Mouse (Mus musculus): ENCODE measurements at regions not wholly inside any gene's neighbourhood (a gene's known extent, or its start where the extent isn't known, plus 50 kb on each side); places are given as distances from the start of the nearest gene placed in this dataset.
A peak's percentile ranks its signal among the peaks of the same experiment; 100 is the strongest.

GRCm38 (mm10) chr9:47054595-47054994, 56.1 kb downstream of the Gm4791 start:
- DNase-seq (ENCODE audit: low spot score in 2 of 2) = peak; percentile 16 to 42

DNA sequence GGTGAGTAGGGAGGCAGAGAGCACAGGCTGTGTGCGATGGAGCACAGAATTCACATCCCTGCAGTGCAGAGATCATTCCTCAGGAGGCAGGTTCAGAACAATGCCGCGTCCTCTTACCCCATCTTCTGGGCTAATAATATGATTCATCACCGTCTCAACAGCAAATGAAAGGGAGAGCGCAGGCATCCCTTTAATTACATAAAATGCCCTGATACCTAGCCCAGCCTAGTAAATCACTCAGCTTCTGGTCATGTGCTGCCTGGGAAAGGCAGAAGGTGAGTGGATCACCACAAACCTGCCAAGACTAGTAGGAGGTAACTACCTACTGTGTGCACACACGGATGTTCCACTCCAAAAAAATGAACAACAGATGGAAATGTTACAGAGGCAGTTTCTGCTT, 57.0 kb downstream of the Gm4791 start:
- peak in 1 of 2 experiments; percentile 28 for DNase-seq (ENCODE audit: low spot score in 2 of 2)

DNA sequence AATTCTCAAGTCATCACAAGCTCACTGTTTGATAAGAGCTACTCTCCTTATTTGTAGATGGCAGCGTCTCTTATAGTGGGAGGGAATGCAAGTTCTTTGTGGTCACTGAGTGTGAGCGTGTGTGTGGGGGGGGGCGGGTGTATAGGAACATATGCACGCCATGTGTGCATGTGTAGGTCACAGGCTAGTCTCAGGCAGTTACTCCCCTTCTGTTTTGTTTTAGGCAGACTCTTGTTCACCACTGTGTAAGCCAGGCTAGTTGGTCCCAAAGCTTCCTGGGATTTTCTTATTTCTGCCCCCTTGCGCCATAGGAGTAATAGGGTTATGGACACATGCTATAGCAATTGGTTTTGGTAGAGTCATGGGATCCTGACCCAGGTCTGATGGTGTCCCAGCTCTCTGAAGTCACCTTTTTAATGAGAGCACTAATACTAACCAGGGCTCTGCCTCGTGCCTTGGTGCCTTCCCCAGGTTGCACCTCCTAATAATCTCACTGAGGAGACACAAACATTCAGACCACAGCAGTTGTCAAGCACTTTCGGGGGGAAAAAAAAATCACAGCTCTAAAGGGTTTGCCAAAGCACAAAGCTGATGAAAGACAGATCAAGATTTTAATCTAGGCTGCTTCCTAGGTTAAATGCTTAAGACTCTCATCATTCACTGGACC, 60.9 kb downstream of the Gm4791 start:
- DNase-seq (ENCODE audit: low spot score in 2 of 2) = no peak

DNA sequence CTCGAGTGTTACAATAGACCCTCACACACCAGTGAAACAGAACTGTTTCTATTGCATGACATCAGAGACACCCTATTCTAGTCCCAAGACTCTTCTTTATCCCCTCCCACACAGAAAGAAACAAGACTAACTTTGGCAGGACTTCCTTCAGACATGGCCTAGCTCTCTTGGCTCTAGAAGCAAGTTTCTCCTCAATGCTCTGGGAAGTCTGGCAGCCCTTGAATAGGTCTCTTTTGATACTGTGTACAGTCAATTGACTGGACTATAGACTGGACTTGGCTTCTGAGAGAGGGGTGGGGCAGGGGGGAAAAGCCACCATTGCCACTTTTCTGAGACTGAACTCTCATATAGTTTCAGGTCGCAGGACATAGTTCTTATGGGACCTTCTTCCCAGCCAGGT, 62.2 kb downstream of the Gm4791 start:
- no peak for DNase-seq (ENCODE audit: low spot score in 2 of 2)

- no peak for DNase-seq (ENCODE audit: low spot score in 2 of 2)
These were observed 64.0 kb downstream of the Gm4791 start for GRCm38 (mm10) chr9:47062516-47062915.

GRCm38 (mm10) chr9:47063751-47064150, 65.2 kb downstream of the Gm4791 start:
- DNase-seq (ENCODE audit: low spot score in 2 of 2) = no peak

DNA sequence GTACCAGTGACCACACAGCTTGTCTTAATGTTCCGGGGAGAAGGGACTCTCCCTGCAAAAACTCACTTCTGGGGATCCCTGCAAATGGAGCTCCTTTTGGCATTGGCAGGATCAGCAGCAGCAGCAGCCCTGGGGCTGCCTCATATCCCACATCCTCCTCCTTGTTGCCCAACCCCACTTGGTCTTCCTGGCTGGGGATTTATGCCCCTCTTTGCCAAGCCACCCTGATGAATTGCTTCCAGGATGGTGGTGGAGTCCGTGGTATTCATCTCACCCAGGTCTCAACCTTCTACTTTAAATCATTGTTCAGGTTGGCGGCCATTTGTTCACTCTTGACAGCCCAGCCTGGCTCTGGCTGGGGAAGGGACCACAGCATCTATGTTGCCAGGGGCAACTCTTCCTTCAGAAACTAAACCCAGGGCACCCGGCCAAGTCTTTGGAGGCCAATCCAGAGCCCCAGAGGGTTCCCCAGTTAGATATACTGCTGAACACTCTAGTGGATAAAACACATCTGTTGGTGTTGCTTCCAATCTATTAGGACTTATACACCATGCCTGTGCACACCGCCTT, 66.0 kb downstream of the Gm4791 start:
- DNase-seq (ENCODE audit: low spot score in 2 of 2) = no peak

- no peak for DNase-seq (ENCODE audit: low spot score in 2 of 2)
These were observed 70.9 kb downstream of the Gm4791 start for GRCm38 (mm10) chr9:47069436-47069835.

- no peak for DNase-seq (ENCODE audit: low spot score in 2 of 2)
These were observed 72.4 kb downstream of the Gm4791 start for GRCm38 (mm10) chr9:47070958-47071357.

DNA sequence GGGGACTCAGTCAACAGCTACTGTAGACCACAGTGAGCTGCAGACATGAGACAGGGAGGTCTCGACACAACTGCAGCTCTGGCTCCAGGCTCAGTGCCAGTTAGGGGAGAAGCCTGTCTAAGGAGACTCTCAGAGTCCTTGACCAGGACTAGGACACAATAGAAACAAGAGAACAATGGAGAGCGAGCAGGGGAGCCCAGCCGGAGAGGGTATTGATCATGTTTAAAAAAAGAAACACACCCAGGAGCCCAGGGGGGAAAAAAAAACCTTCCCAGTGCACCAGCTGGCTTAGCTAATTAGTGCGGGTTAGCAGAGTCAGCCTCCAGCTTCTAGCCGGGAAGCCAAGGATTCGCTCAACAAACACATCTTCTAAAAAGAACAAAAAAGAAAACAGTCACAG, 78.4 kb downstream of the Gm4791 start:
- DNase-seq (ENCODE audit: low spot score in 2 of 2) = peak; percentile 15 to 38

GRCm38 (mm10) chr9:47077416-47077815, 78.9 kb downstream of the Gm4791 start:
- DNase-seq (ENCODE audit: low spot score in 2 of 2) = no peak

DNA sequence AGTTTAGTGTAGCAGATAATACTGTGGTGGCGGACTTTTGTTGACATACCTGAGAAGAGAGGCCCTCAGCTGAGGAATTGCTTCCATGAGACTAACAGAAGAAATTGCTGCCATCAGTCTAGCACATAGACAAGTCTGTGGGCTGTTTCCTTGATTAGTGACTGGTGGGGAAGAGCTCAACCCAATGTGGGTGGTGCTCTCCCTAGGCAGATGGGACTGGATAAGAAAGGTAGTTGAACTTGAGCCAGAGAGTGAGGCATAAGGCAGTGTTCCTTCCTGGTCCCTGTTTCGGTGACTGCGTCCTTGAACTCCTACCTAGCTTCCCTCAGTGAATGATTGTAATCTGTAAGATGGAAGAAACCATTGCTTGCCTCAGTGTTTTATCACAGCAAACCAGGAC, 79.4 kb downstream of the Gm4791 start:
- no peak for DNase-seq (ENCODE audit: low spot score in 2 of 2)

DNA sequence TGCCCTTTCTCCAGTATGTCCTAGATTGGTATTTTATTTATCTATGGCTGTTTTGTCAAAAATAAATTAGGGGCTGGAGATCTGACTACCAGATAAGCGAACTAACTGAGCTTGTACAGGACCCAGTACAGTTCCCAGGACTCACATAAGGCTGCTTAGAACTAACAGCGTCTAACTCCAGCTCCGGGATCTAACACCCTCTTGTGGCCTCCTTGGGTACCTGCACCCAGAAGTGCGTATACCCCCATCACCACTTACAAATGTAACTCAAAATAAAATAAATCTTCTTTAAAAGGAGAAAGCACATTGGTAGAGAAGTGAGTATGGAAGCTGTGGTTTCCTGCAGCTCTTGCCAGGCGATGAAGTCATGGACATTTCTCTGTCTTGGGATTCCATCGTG, 82.9 kb downstream of the Gm4791 start:
- DNase-seq (ENCODE audit: low spot score in 2 of 2) = no peak

DNA sequence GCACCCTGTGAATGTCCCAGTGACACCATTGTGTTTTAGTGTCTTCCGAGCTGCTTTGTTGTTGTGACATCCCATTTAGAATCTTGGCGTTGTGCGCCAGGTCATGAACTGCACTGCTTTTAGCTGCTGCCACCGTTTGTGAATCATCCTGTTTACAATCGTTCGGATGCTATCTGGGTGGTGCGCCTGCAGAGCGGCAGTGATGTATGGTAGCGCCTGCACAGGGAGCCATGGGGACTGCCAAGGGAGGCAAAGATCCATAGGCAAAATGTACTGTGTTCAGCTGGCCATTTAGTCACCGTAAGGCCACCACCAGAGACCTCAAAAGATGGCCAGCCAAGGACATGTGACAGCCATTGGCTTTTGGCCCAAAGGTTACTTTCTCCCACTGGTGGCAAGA, 93.3 kb downstream of the Gm4791 start:
- DNase-seq (ENCODE audit: low spot score in 2 of 2) = no peak

DNA sequence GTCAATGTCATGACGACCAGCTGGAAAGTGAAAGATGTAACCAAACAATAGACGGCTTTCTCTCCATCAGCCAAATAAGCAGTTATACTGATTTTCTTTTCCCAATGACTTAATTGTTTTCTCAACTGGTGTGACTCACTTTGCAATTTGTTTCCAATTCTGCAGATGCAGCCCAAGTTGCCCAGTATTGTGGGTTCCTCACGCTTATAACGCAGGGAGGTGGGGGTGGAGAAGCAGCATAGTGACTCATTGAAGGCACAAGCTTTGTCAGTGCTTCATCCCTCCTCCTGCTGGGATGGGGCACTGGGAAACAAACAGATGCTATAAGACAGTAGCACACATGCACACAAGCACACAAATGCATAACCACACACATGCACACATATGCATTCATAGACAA, 97.1 kb downstream of the Gm4791 start:
- peak; percentile 38 to 59 for DNase-seq (ENCODE audit: low spot score in 2 of 2)

GRCm38 (mm10) chr9:47103316-47103715, 104.8 kb downstream of the Gm4791 start:
- no peak for DNase-seq (ENCODE audit: low spot score in 2 of 2)

DNA sequence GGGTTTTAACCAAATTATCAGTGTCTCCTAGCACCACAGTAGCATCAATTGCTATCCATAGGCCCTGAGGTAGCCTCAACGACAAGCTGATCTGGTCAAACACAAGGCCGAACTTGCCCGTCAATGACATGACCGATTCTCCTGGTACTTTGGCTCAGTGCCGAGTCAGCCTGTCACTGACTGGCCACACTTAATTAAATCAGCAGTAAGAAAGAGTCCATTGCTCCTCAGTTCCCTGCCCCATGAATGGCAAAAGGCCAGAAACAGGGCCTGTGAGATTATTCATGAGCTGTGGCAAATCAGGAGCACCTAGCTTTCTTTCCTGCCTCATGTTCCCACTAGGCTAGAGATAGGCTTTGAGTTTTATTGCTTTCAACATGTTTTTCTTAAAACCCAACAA, 105.4 kb downstream of the Gm4791 start:
- DNase-seq (ENCODE audit: low spot score in 2 of 2) = no peak

DNA sequence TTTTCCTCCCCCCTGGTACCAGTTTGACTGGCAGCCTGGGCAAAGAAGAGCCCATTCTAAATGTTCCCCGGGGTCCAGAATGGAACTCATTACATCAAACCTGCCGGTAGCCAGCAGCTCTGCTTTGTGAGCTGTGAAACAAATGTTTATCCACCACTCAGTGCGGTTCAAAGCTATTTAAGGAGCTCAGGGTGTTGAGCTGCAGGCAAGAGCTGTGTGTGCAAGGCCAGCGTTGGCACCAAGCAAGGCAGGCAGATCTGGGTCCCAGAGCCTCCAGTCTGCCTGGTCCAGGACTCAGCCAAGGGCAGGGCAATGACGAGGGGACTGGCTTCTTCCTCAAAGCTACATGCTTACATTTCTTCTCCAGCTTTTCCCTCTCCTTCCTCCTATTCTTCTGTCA, 109.6 kb downstream of the Gm4791 start:
- peak in 1 of 2 experiments; percentile 25 for DNase-seq (ENCODE audit: low spot score in 2 of 2)

- DNase-seq (ENCODE audit: low spot score in 2 of 2) = no peak
These were observed 120.7 kb downstream of the Gm4791 start for GRCm38 (mm10) chr9:47119253-47119652.

- no peak for DNase-seq (ENCODE audit: low spot score in 2 of 2)
These were observed 124.6 kb downstream of the Gm4791 start for GRCm38 (mm10) chr9:47123113-47123512.

DNA sequence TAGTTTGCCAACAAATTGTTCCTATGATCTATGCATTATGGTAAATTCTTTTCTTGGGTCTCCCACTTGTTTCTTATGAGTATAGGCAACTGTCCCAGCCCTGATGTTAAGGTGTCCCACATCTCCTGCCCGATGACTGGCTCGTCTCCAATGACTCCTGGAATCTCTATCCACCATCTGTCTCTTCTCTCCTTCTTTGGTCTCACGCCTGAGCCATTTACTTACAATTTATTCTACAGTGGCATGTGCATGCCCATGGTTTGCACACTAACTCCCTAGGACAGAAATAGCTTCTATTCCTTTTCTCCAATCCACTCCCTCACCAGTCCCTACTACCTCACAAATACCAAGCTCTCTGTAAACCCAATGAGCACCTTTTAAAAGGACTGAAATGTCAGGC, 127.0 kb downstream of the Gm4791 start:
- DNase-seq (ENCODE audit: low spot score in 2 of 2) = no peak

DNA sequence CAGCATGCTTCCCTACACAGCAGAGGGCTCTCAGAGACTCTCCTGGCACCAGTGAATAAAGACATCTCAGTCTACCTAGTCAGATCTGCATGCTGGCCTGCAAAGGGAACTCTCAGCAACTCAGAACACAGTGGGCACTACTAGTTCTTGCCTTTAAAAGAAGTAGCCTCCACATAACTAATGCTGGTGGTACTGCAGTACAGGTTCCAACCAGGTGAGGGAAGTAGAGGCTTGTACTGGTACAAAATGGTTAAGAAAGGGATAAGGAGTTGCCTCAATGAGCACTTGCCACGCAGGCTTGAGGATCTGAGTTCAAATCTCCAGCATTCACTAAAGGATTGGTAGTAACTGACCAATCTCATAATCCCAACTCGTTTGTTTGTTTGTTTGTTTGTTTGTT, 127.7 kb downstream of the Gm4791 start:
- no peak for DNase-seq (ENCODE audit: low spot score in 2 of 2)

- DNase-seq (ENCODE audit: low spot score in 2 of 2) = peak in 1 of 2 experiments; percentile 18
These were observed 129.3 kb downstream of the Gm4791 start for GRCm38 (mm10) chr9:47127756-47128424.
